Mouse (Mus musculus): ENCODE results near the gene Clps.

GRCm38 (mm10) chr17:28557772-28558171, 2.8 kb downstream of the Clps start:
- TF ChIP-seq CTCF (conservative IDR thresholded peaks at IDR 0.05; ENCODE audit: low read length) (no peak), POU5F1 (IDR thresholded peaks at IDR 0.05; ENCODE audit: borderline replicate concordance, low read length) (no peak), NANOG (IDR thresholded peaks at IDR 0.05; ENCODE audit: borderline replicate concordance, low read length) (no peak)
